Mouse (Mus musculus) CH12.LX (cell line): ENCODE results near the gene March7. TPM values are rescaled to one million over a fixed set of nuclear protein-coding genes. Genes with fewer than 3 reads are reported as not detected.

Experiments
- DNase-seq: peaks from one replicate; pipeline ENCODE4 v3.0.0-alpha.2; 2013; ENCODE audit errors: extremely low read depth
- H3K27ac ChIP-seq: 2 replicates; pipeline ENCODE4 v1.5.1; 2012; ENCODE audit warnings: low read depth, mild to moderate bottlenecking, control low read depth, moderate library complexity; ENCODE audit not compliant: insufficient read depth
- H3K27me3 ChIP-seq: replicated peaks from 2 replicates; pipeline ENCODE3; 2012; ENCODE audit warnings: inconsistent platforms
- H3K36me3 ChIP-seq, 2 experiments: replicated peaks in 1 of 2; 2 replicates each; pipeline versions ENCODE3 to v1.6.1; 2012; ENCODE audit warnings: inconsistent platforms in 1 of 2, low read length in 1 of 2, mild to moderate bottlenecking in 1 of 2, mixed read lengths in 1 of 2, moderate library complexity in 1 of 2; ENCODE audit not compliant: control insufficient read depth in 1 of 2, insufficient read depth in 1 of 2
- H3K4me1 ChIP-seq, 2 experiments: 2 replicates each; pipeline ENCODE4 v1.6.1; 2012; ENCODE audit warnings: inconsistent platforms in 1 of 2, moderate library complexity in 1 of 2; ENCODE audit not compliant: insufficient read depth in 2 of 2, control insufficient read depth in 1 of 2
- H3K4me2 ChIP-seq: 2 replicates; pipeline ENCODE4 v1.6.1; 2012; ENCODE audit warnings: low read depth, mild to moderate bottlenecking, control low read depth; ENCODE audit not compliant: poor library complexity, insufficient read depth, severe bottlenecking
- H3K4me3 ChIP-seq, 3 experiments: fragments of 150-350 bp in 1 of 3; sonication (generic) in 1 of 3; replicated peaks in 1 of 3; 2 replicates each; pipeline versions ENCODE3 to v1.5.1; 2011 to 2012; ENCODE audit warnings: low read depth in 2 of 3, low read length in 2 of 3, mild to moderate bottlenecking in 2 of 3, moderate library complexity in 2 of 3, control low read depth in 1 of 3, improper control_type of control experiment in 1 of 3, inconsistent platforms in 1 of 3, mixed read lengths in 1 of 3; ENCODE audit not compliant: poor library complexity in 1 of 3
- H3K79me2 ChIP-seq: replicated peaks from 2 replicates; pipeline ENCODE4 v1.6.1; 2012; ENCODE audit warnings: mild to moderate bottlenecking, moderate library complexity; ENCODE audit not compliant: control insufficient read depth, poor library complexity, insufficient read depth, severe bottlenecking; ENCODE audit errors: extremely low read depth
- H3K9ac ChIP-seq: 2 replicates; pipeline ENCODE4 v1.6.1; 2012; ENCODE audit warnings: low read depth, mild to moderate bottlenecking, control low read depth, moderate library complexity; ENCODE audit not compliant: insufficient read depth
- H3K9me3 ChIP-seq: replicated peaks from 2 replicates; pipeline ENCODE3; 2012; ENCODE audit warnings: low read length, inconsistent platforms, mixed read lengths
- BHLHE40 ChIP-seq: IDR thresholded peaks from 2 replicates; pipeline ENCODE4 v1.6.1; 2011; ENCODE audit warnings: mild to moderate bottlenecking, low read depth, low read length, improper control_type of control experiment
- CHD1 ChIP-seq: IDR thresholded peaks from 2 replicates; pipeline ENCODE4 v1.6.1; 2012; ENCODE audit warnings: low read depth, low read length, improper control_type of control experiment, inconsistent platforms
- CHD2 ChIP-seq: IDR thresholded peaks from 2 replicates; pipeline ENCODE4 v1.6.1; 2011; ENCODE audit warnings: low read length, improper control_type of control experiment
- CTCF ChIP-seq, 2 experiments: IDR thresholded peaks in 1 of 2; conservative IDR thresholded peaks in 1 of 2; 2 replicates each; pipeline ENCODE4 v1.5.1; 2011 to 2012; ENCODE audit warnings: low read depth in 2 of 2, low read length in 2 of 2, improper control_type of control experiment in 1 of 2, inconsistent platforms in 1 of 2, mild to moderate bottlenecking in 1 of 2, moderate library complexity in 1 of 2
- E2F4 ChIP-seq: IDR thresholded peaks from 2 replicates; pipeline ENCODE4 v1.6.1; 2011; ENCODE audit warnings: low read depth, low read length, improper control_type of control experiment; ENCODE audit not compliant: insufficient replicate concordance
- ELF1 ChIP-seq: IDR thresholded peaks from 2 replicates; pipeline ENCODE4 v1.6.1; 2014; ENCODE audit warnings: low read depth, mild to moderate bottlenecking, inconsistent platforms, low read length, improper control_type of control experiment
- EP300 ChIP-seq: IDR thresholded peaks from 2 replicates; pipeline ENCODE4 v1.6.1; 2011; ENCODE audit warnings: low read length, improper control_type of control experiment
- ETS1 ChIP-seq: conservative IDR thresholded peaks from 2 replicates; pipeline ENCODE4 v1.6.1; 2012; ENCODE audit warnings: low read depth, mild to moderate bottlenecking, inconsistent platforms, low read length, improper control_type of control experiment, moderate library complexity
- HCFC1 ChIP-seq: IDR thresholded peaks from 2 replicates; pipeline ENCODE4 v1.6.1; 2012; ENCODE audit warnings: low read depth, mild to moderate bottlenecking, inconsistent platforms, low read length, improper control_type of control experiment
- IRF4 ChIP-seq: IDR thresholded peaks from 2 replicates; pipeline ENCODE4 v1.6.1; 2014; ENCODE audit warnings: low read depth, mild to moderate bottlenecking, inconsistent platforms, low read length, improper control_type of control experiment
- JUN ChIP-seq: IDR thresholded peaks from 2 replicates; pipeline ENCODE4 v1.6.1; 2011; ENCODE audit warnings: low read depth, mild to moderate bottlenecking, low read length, improper control_type of control experiment, moderate library complexity; ENCODE audit not compliant: insufficient read depth
- KAT2A ChIP-seq: IDR thresholded peaks from 2 replicates; pipeline ENCODE4 v1.6.1; 2012; ENCODE audit warnings: low read length, improper control_type of control experiment, inconsistent platforms; ENCODE audit not compliant: insufficient replicate concordance
- MAFK ChIP-seq: IDR thresholded peaks from 2 replicates; pipeline ENCODE4 v1.6.1; 2011; ENCODE audit warnings: low read length, improper control_type of control experiment; ENCODE audit not compliant: insufficient replicate concordance
- MAX ChIP-seq: IDR thresholded peaks from 2 replicates; pipeline ENCODE4 v1.6.1; 2011; ENCODE audit warnings: low read length, improper control_type of control experiment
- MXI1 ChIP-seq: IDR thresholded peaks from 2 replicates; pipeline ENCODE4 v1.6.1; 2011; ENCODE audit warnings: mild to moderate bottlenecking, low read depth, low read length, improper control_type of control experiment
- NELFE ChIP-seq: IDR thresholded peaks from 2 replicates; pipeline ENCODE4 v1.6.1; 2011; ENCODE audit warnings: low read depth, low read length, improper control_type of control experiment
- NRF1 ChIP-seq: IDR thresholded peaks from 2 replicates; pipeline ENCODE4 v1.6.1; 2014; ENCODE audit warnings: low read depth, mild to moderate bottlenecking, inconsistent platforms, low read length, improper control_type of control experiment, moderate library complexity
- RAD21 ChIP-seq: IDR thresholded peaks from 2 replicates; pipeline ENCODE4 v1.6.1; 2011; ENCODE audit warnings: low read depth, mild to moderate bottlenecking, low read length, improper control_type of control experiment, moderate library complexity
- RCOR1 ChIP-seq: conservative IDR thresholded peaks from 2 replicates; pipeline ENCODE4 v1.6.1; 2012; ENCODE audit warnings: low read depth, mild to moderate bottlenecking, inconsistent platforms, low read length, improper control_type of control experiment
- TCF12 ChIP-seq: IDR thresholded peaks from 2 replicates; pipeline ENCODE4 v1.6.1; 2014; ENCODE audit warnings: low read depth, mild to moderate bottlenecking, inconsistent platforms, low read length, improper control_type of control experiment
- ZC3H11A ChIP-seq: IDR thresholded peaks from 2 replicates; pipeline ENCODE4 v1.6.1; 2012; ENCODE audit warnings: low read depth, mild to moderate bottlenecking, inconsistent platforms, low read length, improper control_type of control experiment
- ZMIZ1 ChIP-seq: IDR thresholded peaks from 2 replicates; pipeline ENCODE4 v1.6.1; 2012; ENCODE audit warnings: low read depth, mild to moderate bottlenecking, inconsistent platforms, low read length, improper control_type of control experiment
- dilution Hi-C: fragments of 300-500 bp; cut with MboI; formaldehyde crosslinking; loops from 2 replicates; pipeline ENCODE4 v1.14.3; 2020; ENCODE audit warnings: low sequenced_read_pairs; ENCODE audit not compliant: extremely low pct_unique_long_range_greater_than_20kb, extremely low pct_ligation_motif_present
- in situ Hi-C: fragments of 300-500 bp; cut with MboI; formaldehyde crosslinking; loops from 3 replicates; pipeline ENCODE4 v1.14.3; 2019; ENCODE audit warnings: low sequenced_read_pairs, low pct_ligation_motif_present, low pct_unique_long_range_greater_than_20kb, mixed read lengths
- polyA plus RNA-seq: library from polyadenylated mRNA; unstranded; fragments of >175 nt; gene quantifications from 2 replicates; pipeline ENCODE4 v1.2.1, GENCODE M21; 2012; ENCODE audit warnings: low read depth; ENCODE audit not compliant: insufficient read length
- total RNA-seq, 2 experiments: library from RNA; depleted of rRNA; stranded (reverse); fragments of 300-350 nt in 1 of 2; fragments of >200 nt in 1 of 2; gene quantifications; 2 replicates each; pipeline ENCODE4 v1.2.3; 2012 to 2014

The March7 gene
- total and polyA plus RNA-seq, 3 experiments, result 44.5 to 121 (median 53.7) TPM

GRCm38 (mm10) chr2:60234506-60234905, 24.8 kb downstream of the March7 start:
- Histone ChIP-seq H3K4me2 (no peak overlapping the region), H3K4me1 (peaks cover 5 to 30% of the 10 kb centered on the region in 2 experiments; a peak in 3 of 4 replicates), H3K9ac (no peak overlapping the region), H3K36me3 (peaks cover 52 to 87% of the 10 kb centered on the region in 2 experiments), H3K27ac (no peak overlapping the region), H3K9me3 (no peaks in the 10 kb centered on the region), H3K4me3 (no peak overlapping the region), H3K27me3 (no peaks in the 10 kb centered on the region), H3K79me2 (peaks cover 27% of the 10 kb centered on the region)
- dilution Hi-C loops (no loop called here), in situ Hi-C loops (loop anchor here (25.0 kb wide), 1 partner anchor 178 kb away; no protein-coding TSS in a partner anchor)
- peak; percentile 82 for DNase-seq
- TF ChIP-seq IRF4 (no peak), MAFK (no peak), ETS1 (no peak), JUN (no peak), RAD21 (no peak), HCFC1 (no peak), NELFE (no peak), NRF1 (no peak), ZMIZ1 (no peak), CTCF (conservative IDR thresholded peaks at IDR 0.05 in 1 of 2, IDR thresholded peaks at IDR 0.05 in 1 of 2; ENCODE audit: low read depth in 2 of 2, low read length in 2 of 2) (no peak)

GRCm38 (mm10) chr2:60252782-60253181, 43.1 kb downstream of the March7 start:
- Histone ChIP-seq H3K79me2 (no peaks in the 10 kb centered on the region), H3K36me3 (peaks cover 7 to 34% of the 10 kb centered on the region in 2 experiments), H3K9ac (no peak overlapping the region), H3K4me1 (peaks cover 0 to 11% of the 10 kb centered on the region in 2 experiments; a peak in 1 of 4 replicates), H3K9me3 (no peaks in the 10 kb centered on the region), H3K4me3 (no peak overlapping the region), H3K27ac (no peak overlapping the region), H3K27me3 (no peaks in the 10 kb centered on the region), H3K4me2 (no peak overlapping the region)
- DNase-seq, result no peak
- dilution Hi-C loops, result no loop called here
- TF ChIP-seq EP300, result no peak
- TF ChIP-seq RCOR1, result no peak
- no peak for TF ChIP-seq ELF1
- no peak for TF ChIP-seq MXI1
- TF ChIP-seq MAFK, result no peak
- no peak for TF ChIP-seq HCFC1
- TF ChIP-seq MAX, result no peak
- TF ChIP-seq ZMIZ1, result no peak
- no peak for TF ChIP-seq E2F4
- TF ChIP-seq JUN, result no peak
- no peak for TF ChIP-seq TCF12
- no peak for TF ChIP-seq ZC3H11A
- TF ChIP-seq BHLHE40, result no peak
- TF ChIP-seq CHD1, result no peak
- TF ChIP-seq KAT2A, result no peak
- no peak for TF ChIP-seq CHD2
- TF ChIP-seq ETS1, result no peak
- in situ Hi-C loops, result no loop called here
